Mouse (Mus musculus) myocyte (in vitro differentiated cells): ENCODE data around the gene Rrp12.

Source experiments
- CEBPB ChIP-seq: IDR thresholded peaks from 2 replicates; pipeline ENCODE4 v1.6.1; 2011; ENCODE audit warnings: mild to moderate bottlenecking, moderate library complexity; ENCODE audit not compliant: poor library complexity, insufficient read depth, severe bottlenecking
- MAX ChIP-seq: IDR thresholded peaks from one replicate; pipeline ENCODE4 v1.6.1; 2011; ENCODE audit warnings: low read depth, mild to moderate bottlenecking, control low read depth
- MYOD1 ChIP-seq, 3 experiments: IDR thresholded peaks; one replicate each; pipeline ENCODE4 v1.6.1; 2011; ENCODE audit warnings: control low read depth in 2 of 3, low read depth in 2 of 3, mild to moderate bottlenecking in 2 of 3, moderate library complexity in 1 of 3; ENCODE audit not compliant: insufficient read length in 2 of 3, control insufficient read depth in 1 of 3
- MYOG ChIP-seq, 3 experiments: IDR thresholded peaks; one replicate each; pipeline ENCODE4 v1.6.1; 2011; ENCODE audit warnings: control low read depth in 2 of 3, low read depth in 2 of 3, mild to moderate bottlenecking in 2 of 3; ENCODE audit not compliant: insufficient read length in 2 of 3, control insufficient read depth in 1 of 3, insufficient read depth in 1 of 3
- POLR2A ChIP-seq: IDR thresholded peaks from one replicate; pipeline ENCODE4 v1.6.1; 2011; ENCODE audit warnings: low read depth, mild to moderate bottlenecking, control low read depth, moderate library complexity; ENCODE audit not compliant: insufficient read length
- REST ChIP-seq: IDR thresholded peaks from one replicate; pipeline ENCODE4 v1.6.1; 2011; ENCODE audit warnings: mild to moderate bottlenecking, control low read depth, moderate library complexity; ENCODE audit not compliant: insufficient read depth, insufficient read length
- SRF ChIP-seq: IDR thresholded peaks from one replicate; pipeline ENCODE4 v1.6.1; 2011; ENCODE audit warnings: low read depth; ENCODE audit not compliant: control insufficient read depth, insufficient read length
- TCF12 ChIP-seq: IDR thresholded peaks from one replicate; pipeline ENCODE4 v1.6.1; 2011; ENCODE audit warnings: mild to moderate bottlenecking, control low read depth; ENCODE audit not compliant: poor library complexity, insufficient read depth, severe bottlenecking
- TCF3 ChIP-seq: IDR thresholded peaks from one replicate; pipeline ENCODE4 v1.6.1; 2011; ENCODE audit warnings: low read depth, control low read depth; ENCODE audit not compliant: insufficient read length
- USF1 ChIP-seq: IDR thresholded peaks from one replicate; pipeline ENCODE4 v1.6.1; 2011; ENCODE audit warnings: low read depth, mild to moderate bottlenecking, control low read depth, moderate library complexity

DNA sequence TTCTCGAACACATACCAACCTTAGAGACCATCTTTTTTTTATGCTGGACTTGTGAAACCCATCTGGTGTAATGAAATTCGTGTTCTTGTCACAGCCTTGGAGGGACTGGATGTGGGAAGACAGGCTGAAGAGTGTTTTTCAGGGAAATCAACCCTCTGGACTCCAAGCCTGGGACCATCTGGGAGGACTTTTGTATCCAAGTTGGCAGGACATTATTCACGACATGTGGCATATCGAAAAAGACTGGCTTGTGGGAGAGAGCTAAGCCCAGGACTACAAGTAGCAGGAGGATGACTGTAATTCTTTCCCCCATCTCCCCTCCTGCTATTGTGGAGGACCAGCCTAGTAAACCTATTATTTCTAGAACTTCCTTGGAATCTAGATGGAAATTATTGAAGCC lies 53.8 kb downstream of the Rrp12 start:
- TF ChIP-seq TCF12 (no peak), POLR2A (no peak), REST (no peak), TCF3 (no peak), MYOD1 (IDR thresholded peaks at IDR 0.05; ENCODE audit: control insufficient read depth in 1 of 3, insufficient read length in 2 of 3, low read depth in 2 of 3) (no peak), CEBPB (no peak), USF1 (no peak), MYOG (IDR thresholded peaks at IDR 0.05; ENCODE audit: control insufficient read depth in 1 of 3, insufficient read depth in 1 of 3, insufficient read length in 2 of 3, low read depth in 2 of 3) (no peak), SRF (no peak), MAX (no peak)
